Mouse (Mus musculus) forebrain, postnatal 0 days (tissue): ENCODE measurements at regions not wholly inside any gene's neighbourhood (a gene's known extent, or its start where the extent isn't known, plus 50 kb on each side); places are given as distances from the start of the nearest gene placed in this dataset.

Source experiments
- ATAC-seq: fragments of 200-750 bp; cut with Nextera tagmentation; 2 replicates; pipeline ENCODE4 v1.8.0; 2017; ENCODE audit warnings: mild to moderate bottlenecking, moderate library complexity
- DNase-seq: peaks from one replicate; pipeline ENCODE4 v3.0.0-alpha.2; 2015
- H3K27ac ChIP-seq: fragments of 300-500 bp; sonication (generic); 2 replicates; pipeline ENCODE4 v1.5.1; 2014; ENCODE audit warnings: low read depth, mild to moderate bottlenecking, antibody characterized with exemption, low read length, moderate library complexity, mixed read lengths
- H3K27me3 ChIP-seq: fragments of 300-500 bp; sonication (generic); 2 replicates; pipeline ENCODE4 v1.6.1; 2014; ENCODE audit warnings: mild to moderate bottlenecking, low read length, mixed read lengths; ENCODE audit not compliant: insufficient read depth
- H3K36me3 ChIP-seq: fragments of 300-500 bp; sonication (generic); 2 replicates; pipeline ENCODE4 v1.6.1; 2014; ENCODE audit warnings: mild to moderate bottlenecking, moderate library complexity; ENCODE audit not compliant: insufficient read depth
- H3K4me1 ChIP-seq: fragments of 300-500 bp; sonication (generic); 2 replicates; pipeline ENCODE4 v1.6.1; 2014; ENCODE audit warnings: antibody characterized with exemption; ENCODE audit not compliant: insufficient read depth
- H3K4me2 ChIP-seq: fragments of 300-500 bp; sonication (generic); 2 replicates; pipeline ENCODE4 v1.6.1; 2014; ENCODE audit warnings: low read depth, mild to moderate bottlenecking, moderate library complexity
- H3K4me3 ChIP-seq: fragments of 300-500 bp; sonication (generic); 2 replicates; pipeline ENCODE4 v1.5.1; 2014; ENCODE audit warnings: low read depth, low read length, mixed read lengths
- H3K9ac ChIP-seq: fragments of 300-500 bp; sonication (generic); 2 replicates; pipeline ENCODE4 v1.6.1; 2014; ENCODE audit warnings: mild to moderate bottlenecking
- H3K9me3 ChIP-seq: fragments of 300-500 bp; sonication (generic); 2 replicates; pipeline ENCODE4 v1.6.1; 2016; ENCODE audit warnings: low read length
- CTCF ChIP-seq: sonication (generic); IDR thresholded peaks from 2 replicates; pipeline ENCODE4 v1.5.1; 2016; ENCODE audit warnings: antibody characterized with exemption, control low read depth, low read depth
- WGBS: fragments of 180-500 bp; shearing (Covaris S2); extraction: QIAGEN DNeasy Blood & Tissue Kit; methylation state at CpG from one replicate; pipeline ENCODE4 v1.1.7; 2014; 5-methylcytosine and 5-hydroxymethylcytosine counted together

DNA sequence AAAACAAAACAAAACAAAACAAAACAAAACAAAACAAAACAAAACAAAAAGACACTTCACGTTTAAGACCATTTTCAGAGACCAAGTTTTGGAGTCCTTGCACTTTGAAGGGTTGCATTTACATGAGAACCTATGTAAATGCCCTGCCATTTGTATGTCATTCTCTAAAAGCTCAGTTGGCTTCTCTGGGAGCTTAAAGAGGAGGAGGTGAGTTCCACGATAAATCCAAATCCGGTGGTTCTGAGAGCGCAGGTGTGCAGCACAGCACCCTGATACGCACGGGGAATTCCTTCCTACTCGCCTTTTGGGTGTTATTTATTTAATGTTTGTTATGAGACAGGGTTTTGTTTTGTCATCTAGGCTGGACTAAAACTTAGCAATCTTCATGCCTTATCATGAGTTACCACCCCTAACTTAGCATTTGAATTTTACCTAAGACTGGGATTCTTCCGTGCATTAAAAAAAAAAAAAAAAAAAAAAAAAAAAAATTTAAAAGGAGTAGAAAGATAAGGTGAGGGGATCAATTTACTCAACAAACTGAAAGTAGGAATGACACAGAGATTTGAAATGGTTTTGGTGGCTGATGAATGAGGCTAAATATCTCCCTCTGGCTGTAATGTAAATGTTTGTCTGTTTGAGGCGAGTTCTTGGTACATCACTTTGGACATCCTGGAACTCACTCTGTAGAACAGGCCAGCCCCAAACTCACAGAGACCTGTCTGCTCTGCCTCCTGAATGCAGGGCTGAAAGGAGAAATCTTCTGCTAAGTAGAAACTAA lies 174.4 kb upstream of the Jarid2 start:
- 77% methylated on average over 9 of the region's 9 CpGs for WGBS
- H3K4me1 ChIP-seq: no peaks in the 10 kb centered on the region
- TF ChIP-seq CTCF: no peak
- no peak overlapping the region for H3K4me2 ChIP-seq
- no peaks in the 10 kb centered on the region for H3K36me3 ChIP-seq
- no peak overlapping the region for H3K27ac ChIP-seq
- H3K9me3 ChIP-seq: no peaks in the 10 kb centered on the region
- no peak overlapping the region for H3K9ac ChIP-seq
- no peaks in the 10 kb centered on the region for H3K27me3 ChIP-seq
- ATAC-seq (no peak), DNase-seq (no peak)
- no peak overlapping the region for H3K4me3 ChIP-seq

DNA sequence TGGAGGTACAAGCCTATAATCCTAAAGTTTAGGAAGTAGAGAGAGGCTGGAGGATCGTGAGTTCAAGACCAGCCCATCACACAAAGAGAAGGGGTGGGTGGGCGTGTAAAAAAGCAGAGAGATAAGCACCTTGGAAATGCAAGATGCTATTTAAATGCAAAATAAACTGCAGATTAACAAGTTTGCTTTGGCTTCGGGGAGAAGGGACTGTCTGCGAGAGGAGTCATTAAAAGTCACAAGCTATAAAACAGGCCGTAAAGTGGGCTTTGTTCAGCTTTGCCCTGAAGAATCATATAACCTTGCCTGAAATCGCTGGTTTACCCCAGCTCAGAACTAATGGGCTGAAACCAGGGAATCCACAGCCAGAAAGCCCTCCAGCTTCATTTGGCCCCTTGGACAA lies 173.3 kb upstream of the Jarid2 start:
- no peak overlapping the region for H3K27ac ChIP-seq
- DNase-seq (no peak), ATAC-seq (no peak)
- no peaks in the 10 kb centered on the region for H3K9me3 ChIP-seq
- no peaks in the 10 kb centered on the region for H3K36me3 ChIP-seq
- H3K4me2 ChIP-seq: no peak overlapping the region
- H3K9ac ChIP-seq: no peak overlapping the region
- TF ChIP-seq CTCF: no peak
- 78% methylated on average over 6 of the region's 6 CpGs for WGBS
- H3K27me3 ChIP-seq: no peaks in the 10 kb centered on the region
- no peaks in the 10 kb centered on the region for H3K4me1 ChIP-seq
- H3K4me3 ChIP-seq: no peak overlapping the region

DNA sequence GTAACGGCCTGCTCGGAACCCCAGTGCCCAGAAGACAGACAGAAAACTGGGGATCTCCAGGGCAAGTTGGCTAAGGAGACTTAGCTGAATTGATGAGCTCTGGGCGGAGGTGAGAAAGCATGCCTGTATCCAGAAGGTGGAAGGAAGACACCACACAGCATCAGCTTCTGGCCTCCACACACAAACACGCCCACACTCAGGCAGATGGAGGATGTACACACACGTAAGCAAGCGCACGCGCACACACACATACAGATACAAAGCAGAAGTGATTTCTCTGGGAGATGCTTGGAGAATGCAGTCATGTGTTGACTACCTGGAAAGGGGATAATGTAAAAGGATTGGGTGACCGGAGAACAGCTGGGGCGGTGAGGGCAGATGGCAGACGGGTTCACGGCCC lies 171.2 kb upstream of the Jarid2 start:
- no peak overlapping the region for H3K4me3 ChIP-seq
- no peak for ATAC-seq
- no peaks in the 10 kb centered on the region for H3K4me1 ChIP-seq
- H3K4me2 ChIP-seq: no peak overlapping the region
- no peaks in the 10 kb centered on the region for H3K27me3 ChIP-seq
- no peaks in the 10 kb centered on the region for H3K9me3 ChIP-seq
- 96% methylated on average over 12 of the region's 12 CpGs for WGBS
- DNase-seq: no peak
- H3K9ac ChIP-seq: no peak overlapping the region
- H3K27ac ChIP-seq: no peak overlapping the region
- H3K36me3 ChIP-seq: no peaks in the 10 kb centered on the region
- TF ChIP-seq CTCF: no peak

DNA sequence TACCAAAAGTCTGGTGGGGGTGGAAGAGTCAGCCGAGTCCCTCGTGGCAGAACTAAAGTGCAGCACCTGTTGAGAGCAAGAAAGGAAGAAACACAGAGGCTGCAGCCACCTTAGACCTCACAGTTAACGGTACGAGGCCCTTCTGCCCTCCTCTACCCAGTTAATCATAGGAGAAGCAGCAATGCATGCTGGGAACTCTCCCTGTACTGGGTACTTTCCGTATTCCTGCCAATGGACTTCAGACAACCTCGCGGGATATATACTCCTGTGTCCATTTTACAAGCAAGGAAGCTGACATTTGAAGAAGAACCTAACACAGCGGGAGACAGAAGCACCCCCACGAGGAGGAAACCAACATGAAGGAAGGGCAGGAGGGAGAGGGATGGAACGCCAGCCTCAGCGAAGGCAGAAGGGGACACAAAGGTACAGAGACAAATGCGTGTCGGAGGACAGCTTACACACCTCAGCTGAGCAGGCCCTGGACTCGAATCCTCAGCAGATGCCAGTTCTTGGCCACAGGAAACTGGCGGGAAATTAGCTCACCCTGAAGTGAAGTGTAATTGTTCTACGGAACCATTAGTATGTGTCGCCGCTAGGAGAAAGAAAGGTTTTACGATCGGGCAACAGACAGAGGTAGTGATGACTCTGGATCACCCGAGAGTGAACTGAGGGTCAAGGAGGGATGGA lies 170.6 kb upstream of the Jarid2 start:
- WGBS: 90% methylated on average over 21 of the region's 21 CpGs
- TF ChIP-seq CTCF: no peak

DNA sequence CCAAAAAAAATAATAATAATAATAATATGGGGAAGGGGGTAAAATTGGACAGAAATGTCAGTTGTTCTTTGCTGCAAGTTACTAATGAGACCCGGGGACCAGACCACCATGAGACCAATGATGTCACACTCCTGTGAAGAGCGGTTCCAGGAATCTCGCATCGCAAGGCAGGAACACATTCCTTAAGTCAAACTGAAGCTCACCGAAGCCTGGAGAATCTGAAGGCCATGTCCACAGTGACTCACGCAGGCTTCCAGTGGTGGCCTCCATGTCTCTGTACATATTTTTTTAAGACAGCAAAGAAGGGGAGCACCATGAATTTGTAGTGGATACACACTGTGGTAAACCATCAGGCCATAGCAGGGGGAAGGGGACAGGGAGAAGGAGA lies 170.1 kb upstream of the Jarid2 start:
- ATAC-seq (no peak), DNase-seq (no peak)
- Histone ChIP-seq H3K4me3 (no peak overlapping the region), H3K4me1 (no peaks in the 10 kb centered on the region), H3K9ac (no peak overlapping the region), H3K4me2 (no peak overlapping the region), H3K27me3 (no peaks in the 10 kb centered on the region), H3K36me3 (no peaks in the 10 kb centered on the region), H3K9me3 (no peaks in the 10 kb centered on the region), H3K27ac (no peak overlapping the region)
- TF ChIP-seq CTCF: no peak
- 97% methylated on average over 6 of the region's 6 CpGs for WGBS

More for the DNA sequence above, 170.6 kb upstream of the Jarid2 start:
- H3K27ac ChIP-seq: no peak overlapping the region
- no peaks in the 10 kb centered on the region for H3K27me3 ChIP-seq
- DNase-seq: no peak
- H3K4me3 ChIP-seq: no peak overlapping the region
- no peaks in the 10 kb centered on the region for H3K36me3 ChIP-seq
- no peaks in the 10 kb centered on the region for H3K9me3 ChIP-seq
- no peak for ATAC-seq
- no peak overlapping the region for H3K4me2 ChIP-seq
- no peaks in the 10 kb centered on the region for H3K4me1 ChIP-seq
- H3K9ac ChIP-seq: no peak overlapping the region

DNA sequence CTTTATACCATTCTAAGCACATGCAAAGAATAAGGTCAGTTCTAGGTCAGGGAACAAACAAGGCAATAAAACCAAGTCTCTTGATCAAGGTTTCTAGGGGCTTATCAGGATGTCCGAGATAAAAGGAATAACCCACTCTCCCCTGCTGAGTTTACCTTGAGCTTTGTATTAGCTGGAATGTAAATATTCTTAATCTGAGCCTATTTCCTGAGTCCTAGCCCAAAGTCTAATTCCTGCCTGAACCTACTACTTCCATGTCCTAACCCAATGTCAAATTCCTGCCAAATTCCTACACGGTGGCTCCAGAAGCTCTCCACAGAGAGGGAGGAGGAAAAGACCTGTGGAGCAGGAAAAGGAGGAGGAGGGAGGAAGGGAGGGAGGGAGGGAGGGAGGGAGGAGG lies 169.6 kb upstream of the Jarid2 start:
- no peaks in the 10 kb centered on the region for H3K4me1 ChIP-seq

GRCm38 (mm10) chr13:44564705-44565104 lies 164.6 kb upstream of the Jarid2 start:
- no peak overlapping the region for H3K27ac ChIP-seq
- 35% methylated on average over 11 of the region's 11 CpGs for WGBS
- DNase-seq: no peak
- no peak overlapping the region for H3K4me2 ChIP-seq
- H3K36me3 ChIP-seq: no peaks in the 10 kb centered on the region
- H3K4me1 ChIP-seq: no peaks in the 10 kb centered on the region
- ATAC-seq: no peak
- H3K27me3 ChIP-seq: no peaks in the 10 kb centered on the region
- TF ChIP-seq CTCF: no peak
- no peaks in the 10 kb centered on the region for H3K9me3 ChIP-seq
- H3K4me3 ChIP-seq: no peak overlapping the region
- no peak overlapping the region for H3K9ac ChIP-seq

More for the DNA sequence above, 169.6 kb upstream of the Jarid2 start:
- no peaks in the 10 kb centered on the region for H3K27me3 ChIP-seq
- H3K9ac ChIP-seq: no peak overlapping the region
- H3K4me2 ChIP-seq: no peak overlapping the region
- no peaks in the 10 kb centered on the region for H3K36me3 ChIP-seq
- WGBS: 67% methylated on average over 2 of the region's 2 CpGs
- TF ChIP-seq CTCF: no peak
- no peaks in the 10 kb centered on the region for H3K9me3 ChIP-seq
- H3K4me3 ChIP-seq: no peak overlapping the region
- DNase-seq (no peak), ATAC-seq (no peak)
- H3K27ac ChIP-seq: no peak overlapping the region
